Mouse (Mus musculus) left cerebral cortex, postnatal 10 days (tissue): Measurements from ENCODE around the gene Borcs8. TPM values are rescaled to one million over a fixed set of nuclear protein-coding genes. Genes with fewer than 3 reads are reported as not detected.

ENCODE experiments used
- DNase-seq, 2 experiments: peaks; one replicate each; pipeline ENCODE4 v3.0.0; 2021 to 2022; ENCODE audit warnings: low spot score in 2 of 2, mixed read lengths in 1 of 2; ENCODE audit errors: extremely low spot score in 1 of 2
- intact Hi-C: fragments of 180-260 bp; cut with DNase I; formaldehyde crosslinking; loops from one replicate; pipeline ENCODE4 v1.15.1; 2025
- total RNA-seq, 2 experiments: library from RNA; stranded (reverse); gene quantifications; 2 replicates each; pipeline ENCODE4 v1.2.3; 2021

Gene Borcs8
- total RNA-seq, 2 experiments from 2014 or later, result 40.7 to 42.3 TPM

- DNase-seq, result no peak
- intact Hi-C loops, result loop anchor here (5.0 kb wide), 1 partner anchor 37 kb away; no protein-coding TSS in a partner anchor
Measured at GRCm38 (mm10) chr8:70130066-70130465, 9.2 kb upstream of the Borcs8 start.

GRCm38 (mm10) chr8:70131166-70131883 is 8.0 kb upstream of the Borcs8 start, which contains the start of gene Nr2c2ap:
Gene Nr2c2ap (plus strand): TSS chr8:70131333.
- intact Hi-C loops, result loop anchor here (5.0 kb wide), 1 partner anchor 36 kb away; no protein-coding TSS in a partner anchor
- DNase-seq, result peak; percentile 71 to 89

GRCm38 (mm10) chr8:70134086-70134485 is 5.2 kb upstream of the Borcs8 start:
- no peak for DNase-seq
- intact Hi-C loops, result loop anchor here (5.0 kb wide), 1 partner anchor 33 kb away; no protein-coding TSS in a partner anchor

- DNase-seq, result no peak
- intact Hi-C loops, result loop anchor here (5.0 kb wide), 1 partner anchor 32 kb away; no protein-coding TSS in a partner anchor
Measured at GRCm38 (mm10) chr8:70134931-70135330, 4.4 kb upstream of the Borcs8 start.

GRCm38 (mm10) chr8:70136591-70136990 is 2.7 kb upstream of the Borcs8 start:
- no peak for DNase-seq
- intact Hi-C loops, result no loop called here

- intact Hi-C loops, result no loop called here
- DNase-seq, result no peak
Measured at GRCm38 (mm10) chr8:70137890-70138289, 1.4 kb upstream of the Borcs8 start.

- DNase-seq, result no peak
- intact Hi-C loops, result no loop called here
Measured at GRCm38 (mm10) chr8:70139981-70140380, 682 bp downstream of the Borcs8 start.

- intact Hi-C loops, result no loop called here
- no peak for DNase-seq
Measured at GRCm38 (mm10) chr8:70147678-70148607, 8.6 kb downstream of the Borcs8 start.

GRCm38 (mm10) chr8:70150158-70150557 is 10.9 kb downstream of the Borcs8 start:
- intact Hi-C loops, result no loop called here
- DNase-seq, result no peak

- DNase-seq, result peak; percentile 55 to 86
- intact Hi-C loops, result no loop called here
Measured at GRCm38 (mm10) chr8:70152537-70153257, 13.4 kb downstream of the Borcs8 start.

GRCm38 (mm10) chr8:70157240-70157800 is 18.0 kb downstream of the Borcs8 start:
- intact Hi-C loops, result no loop called here
- DNase-seq, result no peak

GRCm38 (mm10) chr8:70158069-70158853 is 19.0 kb downstream of the Borcs8 start:
- intact Hi-C loops, result no loop called here
- peak; percentile 38 to 83 for DNase-seq

GRCm38 (mm10) chr8:70159211-70159610 is 19.9 kb downstream of the Borcs8 start:
- intact Hi-C loops, result no loop called here
- no peak for DNase-seq

- intact Hi-C loops, result loop anchor here (10.0 kb wide), 1 partner anchor 245 kb away; no protein-coding TSS in a partner anchor
- DNase-seq, result no peak
Measured at GRCm38 (mm10) chr8:70160015-70160414, 20.7 kb downstream of the Borcs8 start.

- intact Hi-C loops, result loop anchor here (10.0 kb wide), 1 partner anchor 249 kb away; no protein-coding TSS in a partner anchor
- no peak for DNase-seq
Measured at GRCm38 (mm10) chr8:70163316-70163715, 24.0 kb downstream of the Borcs8 start.

- DNase-seq, result peak in 1 of 2 experiments; percentile 75
- intact Hi-C loops, result loop anchor here (5.0 to 10.0 kb wide), 3 partner anchors 34 to 252 kb away; partner anchors contain the start of gene Nr2c2ap
Measured at GRCm38 (mm10) chr8:70166504-70167110, 27.3 kb downstream of the Borcs8 start.

GRCm38 (mm10) chr8:70170116-70170515 is 30.8 kb downstream of the Borcs8 start:
- intact Hi-C loops, result no loop called here

More at GRCm38 (mm10) chr8:70170116-70170515, 30.8 kb downstream of the Borcs8 start:
- DNase-seq, result no peak
